Mouse (Mus musculus) CD4-positive, CD25-positive, alpha-beta regulatory T cell, adult 2 months (primary cell): ENCODE results near the gene Tcstv1.
"Not testable (repeated sequence)": the region's sequence is repeated elsewhere in the genome, so short reads cannot be mapped to it uniquely, and the experiment has no call there.

Source experiments
- DNase-seq: peaks from one replicate; pipeline ENCODE4 v3.0.0-alpha.2; 2012; ENCODE audit warnings: low read depth, low spot score

Gene Tcstv1

DNA sequence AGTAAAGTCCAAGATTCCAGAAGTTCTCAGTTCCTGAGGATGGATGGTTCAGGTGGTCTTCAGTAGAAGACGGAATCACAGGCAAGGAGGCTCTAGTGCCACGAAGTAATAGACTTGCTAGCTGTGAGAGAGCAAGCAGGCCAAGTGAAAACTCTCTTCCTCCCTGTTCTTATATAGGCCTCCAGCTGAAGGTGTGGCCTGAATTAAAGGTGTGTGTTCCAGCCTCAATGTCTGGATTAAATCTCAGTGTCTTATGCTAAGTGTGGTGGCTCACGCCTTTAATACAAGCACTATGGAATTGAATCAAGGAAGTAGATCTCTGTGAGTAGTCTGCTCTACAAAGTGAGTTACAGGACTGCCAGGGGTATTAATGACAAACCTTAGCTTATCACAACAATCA is at the start of gene Tcstv1:
Tcstv1 (minus strand) TSS at position 101 of the 400 bp plus-strand sequence.
- not testable (repeated sequence) for DNase-seq

DNA sequence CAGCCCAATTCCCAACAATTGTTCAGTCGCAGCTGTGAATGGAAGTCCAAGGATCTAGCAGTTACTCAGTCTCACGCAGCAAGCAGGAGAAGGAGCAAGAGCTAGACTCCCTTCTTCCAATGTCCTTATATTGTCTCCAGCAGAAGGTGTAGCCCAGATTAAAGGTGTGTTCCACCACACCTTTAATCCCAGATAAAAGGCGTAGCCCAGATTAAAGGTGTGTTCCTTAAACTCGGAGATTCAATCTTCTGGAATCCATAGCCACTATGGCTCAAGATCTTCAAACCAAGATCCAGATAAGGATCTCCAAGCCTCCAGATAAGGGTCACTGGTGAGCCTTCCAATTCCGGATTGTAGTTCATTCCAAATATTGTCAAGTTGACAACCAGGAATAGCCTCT is 34.6 kb upstream of the Tcstv1 start, which contains the start of gene Gm21761:
Gm21761 (minus strand) TSS at position 101 of the 400 bp plus-strand sequence.
- not testable (repeated sequence) for DNase-seq

DNA sequence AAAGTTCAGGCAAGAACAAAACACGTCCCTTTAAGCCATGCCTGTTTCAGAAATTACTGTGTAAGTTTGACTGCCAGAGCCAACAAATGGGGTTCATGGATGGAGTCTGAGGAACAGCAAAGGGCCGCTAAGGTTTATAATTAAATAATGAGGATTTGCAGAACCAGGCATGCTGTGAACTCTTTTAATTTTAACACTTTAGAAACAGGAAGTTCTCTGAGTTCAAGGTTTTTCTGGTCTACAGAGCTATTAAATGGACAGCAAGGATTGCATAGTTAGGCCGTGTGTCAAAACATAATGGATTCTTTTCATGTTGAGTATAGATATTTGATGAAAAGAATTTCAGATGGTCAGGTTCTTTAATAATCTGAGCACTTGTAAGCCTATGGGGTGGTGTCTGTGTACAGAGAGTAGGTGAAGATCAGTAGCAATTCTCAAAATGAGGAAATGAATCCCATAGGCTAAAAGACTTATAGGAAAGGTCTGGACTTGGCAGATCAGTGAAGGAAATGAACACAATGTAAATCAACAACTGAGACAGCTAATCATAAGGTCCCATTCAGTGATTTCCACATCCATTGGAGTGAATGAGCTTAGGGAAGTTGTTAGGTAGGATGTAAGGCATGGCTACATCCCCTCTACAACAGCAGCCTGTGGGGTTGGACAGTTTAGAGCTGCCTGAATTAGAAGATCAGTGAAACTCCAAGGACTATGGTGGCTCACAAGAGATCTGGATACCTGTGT is 30.2 kb upstream of the Tcstv1 start:
- not testable (repeated sequence) for DNase-seq

DNA sequence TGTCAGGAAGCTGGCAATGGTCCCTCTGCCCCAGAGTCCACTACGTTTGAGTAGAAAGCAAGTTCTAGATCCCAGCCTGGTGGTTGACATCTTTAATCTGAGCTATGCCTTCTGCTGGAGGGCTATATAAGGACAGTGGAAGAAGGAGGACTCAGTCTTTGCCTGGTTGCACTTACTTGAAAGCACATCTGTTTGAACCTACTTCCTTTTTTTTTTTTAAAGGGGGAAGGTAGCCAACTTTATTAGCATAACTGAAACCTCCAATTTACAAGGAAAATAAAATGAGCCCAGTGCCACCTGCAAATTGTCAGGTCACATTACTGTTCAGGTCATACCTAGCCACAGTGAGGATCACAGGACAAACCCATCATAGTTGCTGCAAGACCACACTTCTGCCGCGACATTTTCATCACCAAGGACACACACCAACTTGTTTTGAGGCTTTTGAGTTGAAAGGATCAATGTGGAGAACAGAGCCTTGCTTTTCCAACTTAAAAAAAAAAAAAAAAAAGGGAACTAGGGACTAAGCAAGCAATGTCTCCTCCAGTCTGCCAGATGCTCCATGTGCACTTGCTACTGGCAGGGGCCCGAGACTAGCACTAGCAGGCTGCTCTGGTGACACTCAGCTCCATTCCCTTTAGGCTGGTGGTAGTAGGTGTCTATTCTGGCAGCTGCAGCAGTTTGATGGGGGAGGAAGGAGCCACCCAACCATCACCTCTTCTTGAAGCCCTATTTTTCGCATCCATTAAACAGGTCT is 22.6 kb upstream of the Tcstv1 start:
- DNase-seq, result not testable (repeated sequence)

DNA sequence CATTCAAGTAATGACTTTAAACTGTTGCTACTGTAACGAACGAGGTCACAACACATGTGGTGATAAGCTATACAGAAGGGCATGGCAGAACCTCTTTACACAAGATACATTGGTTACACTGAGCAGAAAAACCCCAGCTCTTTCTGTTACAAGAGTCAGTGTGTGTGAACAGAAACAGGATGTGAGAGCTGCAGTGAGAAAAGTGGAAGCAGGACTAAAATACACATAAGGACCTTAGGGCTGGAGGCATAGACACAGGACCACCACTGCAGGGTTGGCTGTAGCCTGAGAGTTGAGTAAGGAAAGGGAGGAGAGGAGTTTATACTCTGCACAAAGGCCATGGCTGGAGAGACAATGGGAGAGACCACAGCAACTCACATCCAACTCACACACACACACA is 21.9 kb upstream of the Tcstv1 start:
- not testable (repeated sequence) for DNase-seq

DNA sequence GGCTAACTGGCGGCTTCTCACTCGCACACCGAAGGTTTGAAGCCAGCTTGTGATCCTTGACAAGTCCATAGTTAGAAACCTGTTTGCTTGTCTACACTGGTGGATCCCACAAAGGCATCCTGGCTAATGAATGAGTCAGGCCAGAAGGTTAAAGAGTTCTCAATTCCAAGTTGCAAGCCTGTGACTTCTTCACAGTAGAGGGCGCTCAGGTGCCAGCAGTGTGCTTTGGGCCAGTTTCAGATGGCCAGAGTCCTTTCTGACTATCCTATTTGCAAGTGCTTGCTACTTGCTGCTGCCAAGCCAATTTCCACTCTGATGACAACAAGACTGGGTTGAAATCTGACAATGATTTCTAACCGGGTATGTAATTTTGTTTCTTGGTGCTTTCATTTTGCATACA is 4.0 kb upstream of the Tcstv1 start:
- DNase-seq, result not testable (repeated sequence)

DNA sequence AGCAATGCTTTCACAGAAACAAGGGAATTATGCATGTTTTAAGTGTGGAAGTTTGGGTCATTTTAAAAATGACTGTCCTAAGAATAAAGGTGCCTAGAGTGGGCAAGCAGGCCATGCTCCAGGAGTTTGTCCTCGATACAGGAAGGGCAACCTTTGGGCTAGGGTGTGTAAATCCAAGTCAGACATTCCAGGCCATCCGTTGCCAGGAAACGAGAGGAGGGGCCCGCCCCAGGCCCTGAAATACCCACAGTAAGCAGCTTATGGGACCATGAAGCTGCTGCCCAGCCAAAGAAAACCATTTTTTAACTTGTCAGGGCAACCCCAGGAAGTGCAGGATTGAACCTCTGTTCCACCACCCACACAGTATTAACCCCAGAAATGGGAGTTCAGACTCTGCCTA is 7.7 kb downstream of the Tcstv1 start:
- DNase-seq, result not testable (repeated sequence)

DNA sequence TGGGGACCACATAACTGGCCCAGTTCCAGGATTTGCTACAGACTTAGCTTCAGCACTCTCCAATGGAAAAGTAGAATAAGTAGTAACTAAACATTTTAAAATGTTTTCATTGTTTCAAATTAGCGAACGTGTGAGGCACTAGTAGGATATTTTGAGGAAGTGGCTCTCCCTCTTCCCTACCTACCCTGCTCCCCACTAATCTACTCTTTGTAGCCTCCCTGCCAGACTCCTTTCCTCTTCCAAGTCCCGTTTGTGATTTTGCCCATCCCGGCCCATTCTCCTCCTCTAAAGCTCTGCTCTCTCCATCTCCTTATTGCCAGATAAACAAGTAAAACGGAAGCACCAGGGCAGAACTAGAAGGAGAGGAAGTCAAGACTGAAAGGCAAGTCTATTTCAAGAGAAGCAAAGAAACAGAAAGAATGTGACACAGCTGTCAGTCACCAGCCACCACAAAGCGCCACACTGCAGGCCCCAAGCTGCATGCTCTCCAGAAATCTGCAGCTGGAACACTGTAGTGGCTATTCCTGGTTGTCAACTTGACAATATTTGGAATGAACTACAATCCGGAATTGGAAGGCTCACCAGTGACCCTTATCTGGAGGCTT is 30.1 kb downstream of the Tcstv1 start:
- DNase-seq, result not testable (repeated sequence)

DNA sequence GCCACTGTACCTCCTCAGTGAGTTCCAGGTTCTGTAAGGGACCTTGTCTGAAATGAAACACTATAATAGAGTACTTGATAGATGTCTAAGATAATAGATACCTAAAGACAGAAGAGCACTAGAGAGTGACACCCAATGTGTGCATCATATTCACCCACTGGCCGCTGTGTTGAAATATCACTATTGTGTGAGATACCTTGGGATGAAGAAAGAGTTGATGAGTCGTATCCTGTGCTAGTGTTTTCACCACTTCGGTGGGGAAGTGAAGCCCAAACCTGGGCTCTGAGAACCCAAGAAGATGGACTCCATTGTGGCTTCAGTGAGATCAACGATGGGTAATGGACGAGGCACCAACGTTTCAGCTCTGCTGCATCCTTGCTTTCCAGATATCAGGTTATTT is 32.2 kb downstream of the Tcstv1 start:
- not testable (repeated sequence) for DNase-seq
